Comparison of ENCODE assay signal across 8 mouse cellular contexts in genomic region chr9:63664300-63664745, GRCm38 (mm10).
DNase-seq lines count a peak whose midpoint lies in the region; ATAC-seq lines count a peak whose summit lies in the region.

No protein-coding gene starts in this region.

- peaks cover 86% of the 10 kb centered on the region for H3K36me3 ChIP-seq in hindbrain, embryonic 10.5 days
- no peaks in the 10 kb centered on the region for H3K36me3 ChIP-seq in hindbrain, embryonic 11.5 days (ENCODE audit: control insufficient read depth, insufficient read depth, low read length)

- peaks cover 68% of the 10 kb centered on the region for H3K4me1 ChIP-seq in hindbrain, embryonic 10.5 days (replicated peaks)
- H3K4me1 ChIP-seq in hindbrain, embryonic 11.5 days (replicated peaks; ENCODE audit: control insufficient read depth, insufficient read depth, low read length), result no peaks in the 10 kb centered on the region; the same call in 1 of the 2 replicates

- no peaks in the 10 kb centered on the region for H3K9me3 ChIP-seq in hindbrain, embryonic 10.5 days
- H3K9me3 ChIP-seq in hindbrain, embryonic 11.5 days (ENCODE audit: control insufficient read depth, low read length), result no peaks in the 10 kb centered on the region

- H3K9ac ChIP-seq in hindbrain, embryonic 11.5 days (ENCODE audit: low read depth, low read length), result no peak overlapping the region

- peak overlapping the region; percentile 82; the same call in 1 of the 2 replicates for H3K27ac ChIP-seq in hindbrain, embryonic 10.5 days
- no peak overlapping the region for H3K27ac ChIP-seq in hindbrain, embryonic 11.5 days (ENCODE audit: low read depth, low read length)

- no peak for ATAC-seq in hindbrain, embryonic 11.5 days (ENCODE audit: low FRiP score)
- ATAC-seq in hematopoietic stem cell, adult 5-6 weeks (replicated peaks in 1 of 2; ENCODE audit: insufficient read depth in 1 of 2, low FRiP score in 2 of 2, low TSS enrichment in 1 of 2, low read depth in 1 of 2, poor library complexity in 2 of 2, severe bottlenecking in 2 of 2), result peak; percentile 59 to 70

- DNase-seq in hindbrain, embryonic 10.5 days (ENCODE audit: low spot score), result no peak
- no peak for DNase-seq in hindbrain, embryonic 11.5 days (ENCODE audit: low spot score)
- DNase-seq in MEL-GATA-1-ER (ENCODE audit: extremely low read depth, low read depth), result peak; percentile 85
- DNase-seq in kidney, postnatal 14 days, result peak; percentile 64
- DNase-seq in right cerebral cortex, adult 18-20 months, result no peak
- DNase-seq in cerebellum, postnatal 4 days (ENCODE audit: low spot score in 2 of 2), result no peak
- DNase-seq in lung, postnatal 10 days, result no peak

- no peak overlapping the region for H3K4me2 ChIP-seq in hindbrain, embryonic 11.5 days (replicated peaks; ENCODE audit: low read depth, low read length)

- H3K4me3 ChIP-seq in hindbrain, embryonic 10.5 days, result no peak overlapping the region
- H3K4me3 ChIP-seq in hindbrain, embryonic 11.5 days (ENCODE audit: low read depth, low read length), result no peak overlapping the region

- WGBS in hindbrain, embryonic 10.5 days, result 78% methylated on average over 2 of the region's 2 CpGs
- 83% methylated on average over 2 of the region's 2 CpGs for WGBS in hindbrain, embryonic 11.5 days

- H3K27me3 ChIP-seq in hindbrain, embryonic 10.5 days (ENCODE audit: insufficient read depth, poor library complexity, severe bottlenecking), result no peaks in the 10 kb centered on the region
- no peaks in the 10 kb centered on the region for H3K27me3 ChIP-seq in hindbrain, embryonic 11.5 days (ENCODE audit: control insufficient read depth, insufficient read depth, low read length)

Comparison
In these comparisons a context has a peak if more than half of its experiments do, and no peak if none do; other contexts are left out.
1. DNase-seq: peak in MEL-GATA-1-ER (single experiment) and kidney, postnatal 14 days (single experiment); none in hindbrain, embryonic 10.5 days (single experiment), hindbrain, embryonic 11.5 days (single experiment), right cerebral cortex, adult 18-20 months (single experiment), cerebellum, postnatal 4 days (0 of 2) and lung, postnatal 10 days (single experiment).